Comparison of ENCODE assay signal across 21 mouse cellular contexts in genomic region chr11:85505811-85506210, GRCm38 (mm10).
DNase-seq lines count a peak whose midpoint lies in the region; ATAC-seq and TF ChIP-seq lines count a peak whose summit lies in the region.
"Had no signal": no experiment of that assay in that cellular context is flagged by ENCODE, and none has a peak within 500 bp of the region (broad histone marks: within the 10 kb centered on the region; RNA-seq: fewer than 3 reads in every experiment).

No protein-coding gene starts in this region.

- DNase-seq in MEL (ENCODE audit: low read depth, low spot score) (peak; percentile 78), MEL-GATA-1-ER (ENCODE audit: extremely low read depth, low read depth) (peak; percentile 26)
- no peak for DNase-seq in heart, adult 8-10 months (ENCODE audit: low spot score)
- DNase-seq in forebrain, embryonic 14.5 days (ENCODE audit: low spot score) = no peak
- DNase-seq: adrenal gland, adult 2 months; adrenal gland, adult 8-10 months; adrenal gland, postnatal 10 days; adrenal gland, postnatal 14 days; adrenal gland, postnatal 25 days; adrenal gland, postnatal 36 days; B cell, adult 2 months; cerebellum, adult 11 months; cerebellum, adult 11-12 months; cerebellum, adult 18-20 months; cerebellum, adult 2 months; cerebellum, adult 8-10 months had no signal

- H3K79me2 ChIP-seq in MEL (ENCODE audit: control insufficient read depth, insufficient read depth, low read length, poor library complexity) = no peaks in the 10 kb centered on the region

- WGBS in forebrain, embryonic 14.5 days = 92% methylated on average over 4 of the region's 4 CpGs

- TF ChIP-seq CTCF in MEL (IDR thresholded peaks at IDR 0.05 in 2 of 3, conservative IDR thresholded peaks at IDR 0.05 in 1 of 3; ENCODE audit: control insufficient read depth in 1 of 3, insufficient read depth in 1 of 3, low read depth in 2 of 3, low read length in 3 of 3, poor library complexity in 1 of 3, severe bottlenecking in 1 of 3) = no peak

- H3K27ac ChIP-seq in MEL (ENCODE audit: control insufficient read depth, low read depth, low read length) = no peak overlapping the region
- no peak overlapping the region for H3K27ac ChIP-seq in forebrain, embryonic 14.5 days (ENCODE audit: low read depth, low read length)

- no peaks in the 10 kb centered on the region for H3K27me3 ChIP-seq in MEL (ENCODE audit: control insufficient read depth in 1 of 2, insufficient read depth in 2 of 2, low read length in 2 of 2)
- no peaks in the 10 kb centered on the region for H3K27me3 ChIP-seq in forebrain, embryonic 14.5 days (replicated peaks; ENCODE audit: control insufficient read depth, insufficient read depth, low read length)
- H3K27me3 ChIP-seq: CH12.LX, Patski had no signal

- no peak for ATAC-seq in forebrain, embryonic 14.5 days
- ATAC-seq: activated CD4-positive, CD25-positive, alpha-beta regulatory T cell, adult 4 months; CD4-positive, CD25-positive, alpha-beta regulatory T cell, adult 4 months; Patski had no signal

- H3K36me3 ChIP-seq in MEL (ENCODE audit: control insufficient read depth in 1 of 2, insufficient read depth in 2 of 2, low read length in 2 of 2) = peaks cover 0 to 2% of the 10 kb centered on the region in 2 experiments; a peak in 1 of 4 replicates
- H3K36me3 ChIP-seq in forebrain, embryonic 14.5 days (ENCODE audit: control insufficient read depth, insufficient read depth, low read length) = no peaks in the 10 kb centered on the region
- H3K36me3 ChIP-seq: G1E had no signal

- H3K4me3 ChIP-seq in MEL (ENCODE audit: control insufficient read depth in 1 of 2, insufficient read depth in 1 of 2, low read depth in 2 of 2, low read length in 2 of 2) = no peak overlapping the region
- no peak overlapping the region for H3K4me3 ChIP-seq in forebrain, embryonic 14.5 days (ENCODE audit: low read depth, low read length)

- no peak for TF ChIP-seq EP300 in MEL (IDR thresholded peaks at IDR 0.05; ENCODE audit: low read depth in 1 of 2, low read length in 2 of 2)

- no peak for TF ChIP-seq POLR2A in MEL (IDR thresholded peaks at IDR 0.05; ENCODE audit: control insufficient read depth in 1 of 2, insufficient read depth in 1 of 2, low read depth in 1 of 2, low read length in 2 of 2, poor library complexity in 1 of 2)

- no peaks in the 10 kb centered on the region; a peak in 1 of 4 replicates for H3K4me1 ChIP-seq in MEL (ENCODE audit: control insufficient read depth in 1 of 2, insufficient read depth in 2 of 2, low read length in 2 of 2)
- no peaks in the 10 kb centered on the region for H3K4me1 ChIP-seq in forebrain, embryonic 14.5 days (ENCODE audit: control insufficient read depth, insufficient read depth, low read length)

- no peak overlapping the region for H3K9ac ChIP-seq in MEL (ENCODE audit: control insufficient read depth, low read depth, low read length, poor library complexity, severe bottlenecking)
- no peak overlapping the region for H3K9ac ChIP-seq in forebrain, embryonic 14.5 days (ENCODE audit: low read length)

- no peak for TF ChIP-seq RAD21 in MEL (IDR thresholded peaks at IDR 0.05; ENCODE audit: low read depth, low read length)

- H3K4me2 ChIP-seq in forebrain, embryonic 14.5 days (ENCODE audit: low read length) = no peak overlapping the region

- no peaks in the 10 kb centered on the region for H3K9me3 ChIP-seq in MEL (replicated peaks; ENCODE audit: insufficient read depth, low read length)
- no peaks in the 10 kb centered on the region for H3K9me3 ChIP-seq in forebrain, embryonic 14.5 days (replicated peaks; ENCODE audit: control insufficient read depth, low read length)
- H3K9me3 ChIP-seq: G1E had no signal

TF ChIP-seq in MEL, 35 proteins besides CTCF, POLR2A, EP300 and RAD21:
- TF ChIP-seq RCOR1 (IDR thresholded peaks at IDR 0.05; ENCODE audit: low read depth, low read length) (no peak), ZNF384 (IDR thresholded peaks at IDR 0.05; ENCODE audit: low read depth, low read length) (peak; percentile 93)
TF ChIP-seq in MEL: peak in this region for 1.

Comparison
In these comparisons a context has a peak if more than half of its experiments do, and no peak if none do; other contexts are left out.
1. DNase-seq: peak in MEL (single experiment) and MEL-GATA-1-ER (single experiment); none in heart, adult 8-10 months (single experiment) and forebrain, embryonic 14.5 days (single experiment).